Mouse (Mus musculus): Measurements from ENCODE around the gene Lrrn2. TPM values are rescaled to one million over a fixed set of nuclear protein-coding genes. Genes with fewer than 3 reads are reported as not detected.
"Not testable (repeated sequence)": the region's sequence is repeated elsewhere in the genome, so short reads cannot be mapped to it uniquely, and the experiment has no call there.

Gene Lrrn2
- total RNA-seq, 1 experiment from 2014 or later = 9.4 TPM

GRCm38 (mm10) chr1:132930291-132930690, 50.2 kb downstream of the Lrrn2 start:
- DNase-seq = no peak

- no peak for DNase-seq
Measured at GRCm38 (mm10) chr1:132932421-132932820, 52.3 kb downstream of the Lrrn2 start.

- no peak for DNase-seq
Measured at GRCm38 (mm10) chr1:132934856-132935255, 54.8 kb downstream of the Lrrn2 start.

- DNase-seq = no peak
Measured at GRCm38 (mm10) chr1:132937296-132938030, 57.4 kb downstream of the Lrrn2 start.

- DNase-seq = peak; percentile 44
Measured at GRCm38 (mm10) chr1:132938975-132939374, 58.9 kb downstream of the Lrrn2 start.

GRCm38 (mm10) chr1:132945826-132946225, 65.8 kb downstream of the Lrrn2 start:
- DNase-seq = no peak

- no peak for DNase-seq
Measured at GRCm38 (mm10) chr1:132947811-132948210, 67.7 kb downstream of the Lrrn2 start.

- no peak for DNase-seq
Measured at GRCm38 (mm10) chr1:132956809-132957208, 76.7 kb downstream of the Lrrn2 start.

- DNase-seq = no peak
Measured at GRCm38 (mm10) chr1:132961751-132962150, 81.7 kb downstream of the Lrrn2 start.

GRCm38 (mm10) chr1:132964106-132964505, 84.0 kb downstream of the Lrrn2 start:
- DNase-seq = no peak

GRCm38 (mm10) chr1:132964691-132965090, 84.6 kb downstream of the Lrrn2 start:
- DNase-seq = no peak

GRCm38 (mm10) chr1:132968659-132969058, 88.6 kb downstream of the Lrrn2 start:
- DNase-seq = peak; percentile 70

- no peak for DNase-seq
Measured at GRCm38 (mm10) chr1:132977402-132977801, 97.3 kb downstream of the Lrrn2 start.

GRCm38 (mm10) chr1:132981232-132981631, 101.2 kb downstream of the Lrrn2 start:
- no peak for DNase-seq

GRCm38 (mm10) chr1:132982728-132983127, 102.7 kb downstream of the Lrrn2 start:
- DNase-seq = peak; percentile 53

- DNase-seq = not testable (repeated sequence)
Measured at GRCm38 (mm10) chr1:132988556-132989459, 108.7 kb downstream of the Lrrn2 start.

Small RNA genes lying within 50 kb of the gene (microRNA-seq; reads per million reads assigned to microRNA genes)
- gene Gm44300 = 0 reads per million in 2 experiments

Other genes with a start within 250 kb of the Lrrn2 start
- 2.3 and 5.2 TPM in 2 replicates for gene Nfasc, start 138.5 kb upstream of the Lrrn2 start, total RNA-seq (2021)
- gene Mdm4, start 150.3 kb downstream of the Lrrn2 start, total RNA-seq (2021) = 91.6 and 115 TPM in 2 replicates
- 7.9 and 8.3 TPM in 2 replicates for gene Pik3c2b, start 165.4 kb downstream of the Lrrn2 start, total RNA-seq (2021)

Data from adrenal gland, postnatal 25 days (tissue).